Mouse (Mus musculus): Measurements from ENCODE around the gene Vash1.

Vash1 gene

DNA sequence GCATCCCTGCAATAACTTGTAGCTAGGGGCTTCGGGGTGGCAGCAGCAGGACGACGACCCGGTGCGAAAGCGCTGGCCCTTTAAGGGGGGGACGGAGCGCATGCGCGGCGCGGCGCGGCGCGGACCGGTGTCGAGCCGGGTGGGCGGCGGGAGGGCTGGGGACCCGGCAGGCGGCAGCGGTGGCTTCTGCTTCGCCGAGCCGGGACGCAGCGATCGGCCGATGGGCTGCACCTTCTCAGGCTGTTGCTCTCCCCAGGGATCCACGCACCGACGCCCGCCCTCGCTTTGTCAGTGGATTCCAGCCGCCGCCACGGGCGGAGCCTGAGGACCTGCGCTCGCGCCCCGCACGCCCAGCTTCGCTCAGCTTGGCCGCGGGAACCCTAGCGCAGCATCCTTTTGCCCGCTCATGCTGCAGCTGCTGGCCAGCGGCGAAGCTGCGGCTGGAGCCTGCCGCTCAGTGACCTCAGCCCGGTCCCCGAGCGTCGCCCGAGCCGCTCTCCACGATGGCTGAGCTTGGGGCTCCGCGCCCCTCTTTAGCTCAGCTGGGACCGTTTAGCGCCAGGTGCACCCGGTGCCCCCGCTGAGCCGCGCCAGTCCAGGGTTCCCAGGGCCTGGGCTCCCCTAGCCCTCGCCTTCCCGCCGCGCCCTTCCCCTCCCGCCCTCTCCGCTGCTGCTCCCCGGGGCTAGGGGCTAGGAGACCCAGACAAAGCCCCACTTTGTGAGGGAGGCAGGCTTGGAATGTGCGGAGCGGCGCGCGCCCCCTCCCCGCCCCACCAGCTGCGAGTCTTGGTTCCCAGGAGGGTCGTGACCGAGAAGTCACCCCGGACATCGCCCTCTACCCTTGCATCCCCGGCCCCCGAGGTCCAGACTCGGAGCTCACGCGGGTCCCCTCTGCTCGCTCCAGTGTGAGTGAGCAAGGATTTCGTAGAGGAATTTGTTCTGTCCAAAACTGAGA lies at the start of gene Vash1:
Vash1 (plus strand) TSS at position 110 of the 955 bp plus-strand sequence.
- peak; percentile 91 for DNase-seq

DNA sequence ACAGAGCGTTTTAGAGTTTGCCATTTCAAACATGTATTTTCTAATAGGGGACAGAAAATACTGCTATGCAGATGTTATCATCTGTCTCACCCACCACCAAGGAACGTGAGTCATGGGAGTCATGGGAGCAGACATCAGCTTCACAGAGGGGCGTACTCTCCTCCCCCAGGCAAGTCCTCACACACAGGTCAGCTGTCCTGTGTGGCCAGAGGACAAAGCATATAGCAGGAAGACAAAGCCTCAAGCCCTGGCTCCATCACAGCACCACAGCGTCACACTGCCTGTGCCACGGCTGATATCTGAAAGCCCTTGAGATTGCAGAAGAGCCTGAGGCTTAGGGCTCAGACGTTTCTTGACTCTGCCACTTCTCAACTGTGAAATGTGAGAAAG lies 49.7 kb upstream of the Vash1 start:
- DNase-seq: no peak

DNA sequence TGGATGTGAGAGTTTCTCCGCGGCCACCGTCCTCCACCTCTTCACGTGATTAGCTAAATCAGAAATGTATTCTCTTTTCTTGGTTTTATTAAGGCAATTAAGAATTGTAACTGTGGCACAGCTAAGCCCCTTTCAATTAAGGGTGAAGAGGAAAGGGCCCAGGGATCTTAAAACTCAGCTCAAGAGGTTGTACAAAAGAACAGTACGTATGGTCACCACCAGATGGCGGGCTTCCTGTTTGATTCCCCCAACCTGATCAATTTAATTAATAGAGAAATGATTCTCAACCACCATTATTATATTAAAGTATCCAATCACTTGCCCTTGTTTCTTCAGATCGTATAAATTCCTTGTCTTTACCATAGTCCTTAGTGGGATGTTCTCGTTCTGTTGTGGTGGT lies 36.7 kb upstream of the Vash1 start:
- DNase-seq: peak; percentile 57

DNA sequence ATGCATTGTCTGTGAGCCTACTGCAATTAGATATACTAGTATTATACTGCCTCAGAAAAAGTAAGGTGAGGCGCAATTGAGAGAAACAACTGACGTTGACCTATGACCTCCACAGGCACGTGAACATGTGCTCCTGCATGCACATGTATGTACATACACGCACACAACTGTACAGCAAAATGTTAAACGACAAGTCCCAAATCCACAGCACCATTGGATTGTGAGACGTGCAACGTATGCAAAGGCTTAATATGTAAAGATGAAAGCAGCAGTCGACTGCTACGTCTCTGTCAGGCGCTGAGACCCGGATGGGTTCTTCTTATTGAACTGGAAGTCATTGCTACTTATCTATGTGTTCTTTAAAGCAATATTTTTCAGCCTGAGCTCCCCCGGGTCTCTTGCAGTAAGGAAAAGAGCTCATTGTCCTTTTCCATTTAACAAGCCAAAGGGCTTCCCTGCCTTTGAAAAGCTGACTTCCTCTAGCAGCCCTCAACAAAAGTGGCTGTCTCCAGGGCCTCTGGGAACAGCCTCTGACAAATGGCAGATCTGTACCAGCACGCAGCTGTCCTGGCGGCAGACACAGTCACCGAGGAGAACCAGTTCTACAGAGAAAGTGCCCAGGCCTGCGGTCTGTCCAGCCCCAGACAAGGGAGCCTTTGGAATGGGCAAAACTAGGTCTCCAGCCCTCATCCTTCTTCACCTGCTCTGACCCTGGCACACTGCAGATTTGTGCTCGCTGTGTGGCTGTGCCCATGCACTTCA lies 33.8 kb upstream of the Vash1 start:
- DNase-seq: peak; percentile 34

DNA sequence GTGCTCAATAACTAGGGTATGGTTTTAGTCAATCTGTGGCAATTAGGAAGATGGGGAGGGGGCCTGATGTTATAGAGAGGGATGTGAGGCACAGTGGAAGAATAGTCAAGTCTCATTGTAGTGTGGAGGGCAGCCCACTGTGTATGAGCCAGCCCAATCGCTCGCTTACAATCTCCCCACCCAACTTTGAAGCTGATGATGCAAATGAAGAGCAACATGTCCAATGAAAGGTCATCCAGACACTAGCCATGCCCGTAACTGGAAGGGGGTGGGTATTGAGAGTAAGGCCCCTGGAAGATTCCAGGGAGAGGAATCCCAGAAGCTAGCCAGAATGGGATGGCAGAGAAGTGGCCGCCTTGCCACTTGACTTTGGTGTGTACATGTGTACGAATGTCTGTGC lies 33.0 kb upstream of the Vash1 start:
- no peak for DNase-seq

DNA sequence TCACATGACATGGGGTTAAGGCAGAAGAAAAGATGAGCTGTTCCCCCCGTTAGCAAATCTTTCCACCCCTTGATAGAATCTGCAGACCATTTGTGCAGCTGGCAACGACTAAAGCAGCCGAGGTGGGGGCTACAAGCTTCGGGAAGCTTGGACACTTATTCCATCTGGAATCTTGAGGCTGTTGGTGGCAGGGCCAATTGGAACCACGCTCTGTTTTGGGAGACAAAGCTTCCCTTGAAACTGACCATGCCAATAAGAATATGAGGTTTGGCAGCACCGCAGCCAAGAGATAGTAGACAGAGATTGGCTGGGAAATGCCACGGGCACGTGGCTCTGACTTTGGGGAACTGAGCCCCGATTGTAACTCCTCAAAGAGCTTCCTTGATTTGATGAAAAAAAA lies 31.7 kb upstream of the Vash1 start:
- DNase-seq: peak; percentile 17

DNA sequence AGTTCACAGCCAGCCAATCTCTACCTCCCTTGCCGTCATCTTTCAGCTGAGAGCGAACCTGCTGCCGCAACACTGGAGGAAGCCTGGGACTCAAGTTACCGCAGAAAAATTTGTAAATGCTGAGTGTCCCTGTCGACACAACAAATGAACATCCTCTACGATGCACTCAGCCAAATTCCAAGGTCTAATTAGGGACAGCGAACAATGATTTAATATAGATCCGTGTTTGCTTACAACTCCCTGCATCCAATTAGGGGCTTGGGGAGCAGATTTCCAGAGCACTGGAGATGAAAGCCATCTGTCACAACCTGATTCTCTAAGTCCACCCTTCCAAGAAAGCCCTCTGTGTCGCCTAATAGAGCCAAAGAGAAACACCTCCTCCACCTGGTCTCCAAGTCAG lies 31.2 kb upstream of the Vash1 start:
- peak; percentile 36 for DNase-seq

DNA sequence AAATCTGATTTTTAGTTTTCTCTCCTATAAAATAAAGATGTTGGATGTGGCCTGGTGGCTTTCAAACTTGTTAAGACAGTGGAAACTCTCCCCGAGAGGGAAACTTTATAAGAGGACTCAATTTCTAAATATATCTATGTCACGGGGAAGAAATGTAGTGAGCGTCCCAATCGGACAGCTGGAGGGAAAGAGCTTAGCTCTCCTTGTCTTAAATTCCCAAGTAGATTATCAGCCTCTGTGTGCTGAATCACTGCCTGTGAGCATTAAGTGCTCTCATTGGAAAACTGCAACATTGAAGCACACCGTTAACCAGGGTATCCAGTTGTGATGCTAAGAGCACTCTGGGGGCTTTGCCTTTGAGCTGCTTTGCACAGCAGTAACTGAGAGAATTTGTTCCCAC lies 30.8 kb upstream of the Vash1 start:
- no peak for DNase-seq

DNA sequence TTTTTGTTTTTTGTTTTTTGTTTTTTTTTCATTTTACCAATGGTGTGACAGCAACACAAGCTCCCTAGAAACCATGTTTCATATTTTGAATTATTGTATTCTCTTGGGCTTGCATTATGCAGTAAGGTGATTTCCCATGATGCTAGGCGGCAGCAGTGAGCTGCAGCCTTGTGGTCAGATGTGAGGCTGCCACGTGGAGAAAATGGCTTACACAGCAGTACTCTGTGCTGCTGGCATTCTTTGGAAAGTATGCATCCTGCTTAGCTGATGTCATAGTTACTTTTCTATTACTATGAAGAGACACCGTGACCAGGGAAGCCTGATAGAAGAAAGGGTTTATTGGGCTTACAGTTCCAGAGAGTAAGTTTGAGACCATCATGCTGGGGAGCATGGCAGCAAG lies 30.0 kb upstream of the Vash1 start:
- no peak for DNase-seq

DNA sequence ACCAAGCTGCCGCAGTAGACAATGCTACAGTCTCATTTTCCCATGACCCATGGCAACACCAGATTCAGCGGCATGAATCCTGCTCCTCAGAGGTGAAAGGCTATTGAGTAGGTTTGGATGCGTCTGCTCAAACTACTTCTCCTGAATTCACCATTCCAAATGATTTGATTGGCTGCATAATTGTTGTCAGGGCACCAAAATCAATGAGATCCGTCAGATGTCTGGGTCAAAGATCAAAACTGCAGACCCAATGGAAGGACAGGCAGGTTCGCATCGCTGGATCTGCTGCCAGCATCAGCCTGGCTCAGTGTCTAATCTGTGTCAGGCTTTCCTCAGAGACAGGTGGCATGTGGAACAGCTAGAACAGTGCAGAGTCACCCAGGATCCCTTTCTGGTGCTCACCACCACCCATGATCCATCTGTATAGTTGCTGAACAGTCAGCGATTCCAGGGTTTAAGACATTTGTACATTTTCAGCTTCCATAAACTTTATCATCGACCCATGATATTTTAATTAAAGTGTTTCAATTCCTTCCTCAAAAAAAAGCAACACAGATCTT lies 27.1 kb upstream of the Vash1 start:
- DNase-seq: no peak

DNA sequence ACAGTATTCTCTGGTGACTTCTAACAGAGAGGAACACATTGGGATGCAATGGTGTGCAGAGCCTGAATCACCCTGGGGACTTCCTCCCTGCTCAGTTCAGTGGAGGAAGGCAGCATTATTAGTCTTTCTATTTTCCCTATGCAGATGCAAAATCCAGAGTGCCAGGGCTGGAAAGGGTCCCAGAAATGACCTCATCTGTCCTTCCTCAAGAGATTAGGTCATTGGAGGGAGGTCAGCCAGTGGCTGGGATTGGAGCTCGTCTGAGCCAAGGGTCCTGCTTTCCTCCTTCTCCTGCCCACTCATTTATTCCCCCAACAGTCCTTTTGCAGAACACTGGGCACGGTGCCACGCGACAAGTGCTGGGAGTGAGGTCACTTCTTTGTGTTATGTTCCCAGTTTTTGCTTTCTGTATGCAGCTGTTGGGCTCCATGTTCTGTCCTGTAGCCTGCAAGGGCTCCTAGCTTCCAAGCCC lies 25.9 kb upstream of the Vash1 start:
- DNase-seq: no peak

DNA sequence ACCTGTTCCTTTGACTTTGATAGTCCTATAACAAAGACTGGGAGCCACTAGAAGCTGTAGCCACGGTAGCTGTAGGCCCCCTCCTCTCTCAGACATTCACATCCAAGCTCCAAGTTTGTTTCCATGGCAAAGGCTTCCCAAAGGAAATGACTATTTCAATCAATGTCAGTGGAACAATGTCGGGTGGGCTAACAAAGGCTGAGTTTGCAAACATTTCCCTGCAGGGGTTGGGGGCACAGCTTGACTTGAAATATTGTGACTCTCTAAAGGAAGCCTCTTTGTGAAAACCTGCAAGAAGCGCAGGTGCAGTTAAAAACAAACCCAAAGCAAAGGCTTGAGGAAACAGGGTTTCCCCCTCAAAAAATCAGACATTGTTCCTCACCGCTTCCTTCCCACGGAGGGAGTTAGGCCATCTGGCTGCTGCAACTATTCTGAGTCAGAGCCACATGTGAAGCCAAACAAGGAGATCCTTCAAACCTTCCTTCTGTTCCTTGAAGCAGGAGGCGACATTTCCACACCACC lies 19.0 kb upstream of the Vash1 start:
- DNase-seq: peak; percentile 71

DNA sequence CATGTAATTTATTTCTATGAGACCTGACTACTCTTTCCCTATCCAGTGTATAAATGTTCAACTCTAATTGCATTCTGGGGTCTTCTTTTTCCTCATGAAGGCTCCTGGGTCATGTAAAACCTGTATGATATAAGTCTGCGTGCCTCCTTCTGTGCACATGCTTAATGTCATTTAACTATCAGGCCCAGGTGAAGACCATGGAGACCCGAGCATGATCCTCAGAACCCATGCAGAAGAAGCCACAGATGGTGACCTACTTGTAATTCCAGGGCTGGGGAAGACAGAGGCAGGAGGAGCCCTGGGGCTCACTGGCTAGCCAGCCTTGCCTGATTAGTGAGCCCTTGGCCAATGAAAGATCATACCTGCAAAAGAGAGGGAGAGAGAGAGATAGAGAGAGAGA lies 18.0 kb upstream of the Vash1 start:
- DNase-seq: no peak

DNA sequence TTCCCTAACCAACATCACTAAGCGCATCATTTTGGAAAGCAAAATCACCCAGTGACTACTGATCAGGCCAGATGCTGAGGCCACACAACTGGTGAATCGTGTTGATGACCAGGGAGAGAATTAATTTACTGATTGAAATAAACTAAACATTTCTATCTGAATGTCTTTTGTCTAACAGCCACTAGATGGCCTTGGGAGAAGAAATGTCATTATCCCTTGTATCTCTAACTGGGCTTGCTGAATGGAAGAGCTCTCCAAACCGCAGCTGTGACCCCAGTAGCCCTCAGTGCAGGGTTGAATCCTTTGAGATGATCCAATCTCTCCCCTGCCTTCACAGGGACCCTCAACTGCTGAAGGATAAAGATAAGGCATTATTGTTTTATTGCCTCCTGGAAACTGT lies 12.8 kb upstream of the Vash1 start:
- no peak for DNase-seq

DNA sequence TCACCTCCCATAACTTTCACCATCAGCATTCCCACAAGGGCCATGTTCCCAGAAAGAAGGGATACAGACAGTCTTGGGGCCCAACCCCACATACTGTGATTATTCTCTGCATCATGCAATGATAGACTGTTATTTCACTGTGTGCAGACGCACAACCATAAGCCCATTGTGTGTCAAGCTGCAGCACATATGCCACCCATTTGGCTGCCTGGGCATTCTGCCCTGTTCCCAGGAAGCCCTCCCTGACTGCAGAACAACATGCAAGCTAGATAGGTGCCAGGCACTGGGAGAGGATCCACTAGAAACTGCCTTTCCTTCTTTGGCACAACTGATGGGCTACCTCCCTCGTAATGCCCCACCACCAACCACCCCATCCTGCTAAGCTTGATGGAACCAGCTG lies 10.1 kb upstream of the Vash1 start:
- DNase-seq: no peak

DNA sequence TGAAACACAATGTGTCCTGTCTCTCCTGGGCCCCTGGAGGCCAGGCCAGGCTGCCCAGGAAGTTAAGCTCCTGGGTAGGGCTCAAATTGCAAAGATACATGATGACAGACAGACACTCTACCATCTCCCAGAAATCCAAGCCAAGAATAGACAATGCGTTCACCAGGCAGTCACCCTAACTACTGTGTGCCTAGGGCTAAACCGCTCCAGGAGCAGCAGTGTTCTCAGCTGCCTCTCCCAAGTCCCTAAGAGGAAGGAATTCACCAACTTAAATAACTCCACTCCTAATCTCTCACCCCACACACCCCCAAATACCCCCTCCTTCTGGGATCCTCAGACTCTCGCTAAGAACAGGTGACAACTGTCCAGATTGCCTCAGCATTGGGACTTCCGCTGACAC lies 6.4 kb upstream of the Vash1 start:
- DNase-seq: no peak

DNA sequence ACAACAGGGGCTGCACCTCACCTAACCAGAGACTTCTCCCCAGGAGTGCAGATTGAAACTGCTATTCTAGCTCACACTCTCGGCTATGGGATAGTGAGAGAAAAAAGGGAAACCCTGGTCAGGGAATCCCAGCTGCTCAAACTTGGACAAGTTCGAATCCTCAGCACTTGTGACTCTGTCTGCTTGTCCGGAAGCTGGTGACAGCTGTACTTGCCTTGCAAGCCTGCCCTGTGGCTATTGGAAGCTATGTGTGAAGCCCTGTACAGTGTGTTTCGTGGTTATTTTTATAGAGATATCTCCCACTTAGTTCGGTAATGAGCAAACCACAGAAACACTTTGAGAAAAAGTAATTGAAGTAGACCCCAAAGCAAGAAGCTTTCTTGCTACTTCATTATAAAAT lies 6.0 kb upstream of the Vash1 start:
- DNase-seq: no peak

DNA sequence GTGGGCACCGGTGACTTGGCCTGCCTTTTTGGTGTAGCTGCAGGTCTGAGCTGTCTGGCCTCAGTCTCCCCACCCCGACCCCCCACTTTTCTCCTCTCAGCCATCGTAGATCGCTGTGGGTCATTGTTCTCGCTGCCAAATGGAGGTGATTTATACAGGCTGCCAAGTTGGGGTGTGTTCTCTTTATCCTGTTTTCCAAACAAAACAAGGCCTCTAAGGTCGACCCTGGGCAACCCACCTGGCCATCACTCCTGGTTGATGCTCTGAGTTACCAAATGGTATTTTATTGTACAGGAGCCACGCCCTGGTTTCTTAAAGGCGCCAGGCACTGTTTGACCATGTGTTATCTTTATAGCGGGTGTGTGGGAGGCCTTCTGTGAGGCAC lies 1.0 kb downstream of the Vash1 start:
- DNase-seq: peak; percentile 54

DNA sequence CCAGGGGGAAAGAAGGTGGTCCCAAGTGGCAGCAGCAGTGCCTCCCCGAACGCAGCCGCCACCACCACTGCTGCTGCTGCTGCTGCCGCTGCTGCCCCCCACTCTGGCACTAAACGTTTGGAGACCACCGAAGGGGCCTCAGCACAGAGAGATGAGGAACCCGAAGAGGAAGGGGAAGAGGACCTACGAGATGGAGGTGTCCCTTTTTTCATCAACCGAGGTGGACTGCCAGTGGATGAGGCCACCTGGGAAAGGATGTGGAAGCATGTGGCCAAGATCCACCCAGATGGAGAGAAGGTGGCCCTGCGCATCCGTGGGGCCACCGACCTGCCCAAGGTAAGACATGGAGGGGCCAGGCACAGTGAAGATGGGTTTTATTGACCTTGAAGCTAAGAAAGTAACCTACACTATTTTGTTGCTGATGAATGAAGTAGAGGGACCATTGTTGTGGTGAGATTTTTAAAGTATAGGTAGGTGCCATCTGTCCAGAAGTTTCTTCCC lies 1.5 kb downstream of the Vash1 start:
- DNase-seq: no peak

DNA sequence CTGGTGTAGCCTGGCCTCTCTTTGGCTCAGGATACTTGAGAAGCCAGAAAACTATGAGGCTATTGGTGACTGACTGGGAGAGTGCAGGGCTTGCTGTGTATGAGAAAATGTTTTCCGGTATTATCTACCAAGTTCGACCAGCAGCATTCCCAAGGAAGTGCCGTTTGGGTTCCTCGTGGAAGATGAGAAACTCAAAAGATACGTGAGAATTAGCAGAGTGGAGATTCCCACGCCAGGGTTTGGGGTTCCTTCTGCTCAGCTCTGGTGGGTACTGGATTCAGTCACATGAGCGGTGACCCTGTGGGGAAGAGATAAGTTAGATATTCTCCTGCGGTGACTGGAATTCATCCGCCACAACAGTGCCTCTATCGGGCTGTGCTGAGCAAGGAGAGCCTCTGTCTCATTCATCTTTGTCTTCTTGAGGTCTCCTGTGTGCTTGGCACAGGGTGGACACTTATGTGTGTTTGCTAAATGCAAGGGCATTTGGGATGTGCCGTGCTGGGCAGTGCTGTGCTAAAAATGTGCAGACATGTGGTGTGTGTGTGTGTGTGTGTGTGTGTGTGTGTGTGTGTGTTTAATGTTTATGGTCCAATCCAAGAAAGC lies 2.2 kb downstream of the Vash1 start:
- DNase-seq: peak; percentile 51

DNA sequence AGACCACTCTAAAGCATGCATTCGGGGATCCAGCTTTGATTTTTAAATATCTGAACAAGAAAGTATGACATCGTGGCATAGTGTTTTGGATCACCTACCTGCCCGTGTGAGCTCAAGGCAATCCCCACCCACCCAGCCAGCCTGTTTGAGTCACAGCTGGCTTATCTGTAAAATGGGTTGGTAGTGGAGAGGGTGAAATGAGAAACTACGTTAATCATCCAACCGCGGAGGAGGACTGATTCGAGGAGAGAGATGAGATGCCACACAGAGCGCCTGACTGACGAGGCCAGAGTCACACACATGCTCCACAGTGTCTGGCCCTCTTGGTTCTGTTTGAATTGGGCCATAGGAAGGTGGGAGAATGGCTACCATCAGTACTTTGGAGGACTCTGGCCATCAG lies 3.1 kb downstream of the Vash1 start:
- no peak for DNase-seq

DNA sequence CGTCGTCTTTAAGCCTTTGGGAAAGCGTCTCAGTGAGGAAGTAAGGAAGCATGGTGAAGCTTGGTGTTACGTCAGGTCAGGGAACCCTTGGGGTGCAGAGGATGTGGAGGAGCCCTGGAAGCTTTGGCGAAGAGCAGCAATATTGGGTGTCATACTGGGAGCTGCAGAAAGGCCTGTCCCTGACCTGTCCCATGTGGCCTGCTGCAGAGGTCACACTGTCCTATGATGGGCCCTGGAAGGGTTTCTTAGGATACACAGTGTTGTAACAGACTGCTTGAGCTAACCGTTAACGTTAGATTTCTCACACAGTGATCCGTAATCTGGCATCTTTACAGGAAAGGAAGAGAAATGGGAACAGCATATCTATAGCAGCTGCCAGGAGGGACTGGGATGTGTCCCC lies 3.7 kb downstream of the Vash1 start:
- no peak for DNase-seq

DNA sequence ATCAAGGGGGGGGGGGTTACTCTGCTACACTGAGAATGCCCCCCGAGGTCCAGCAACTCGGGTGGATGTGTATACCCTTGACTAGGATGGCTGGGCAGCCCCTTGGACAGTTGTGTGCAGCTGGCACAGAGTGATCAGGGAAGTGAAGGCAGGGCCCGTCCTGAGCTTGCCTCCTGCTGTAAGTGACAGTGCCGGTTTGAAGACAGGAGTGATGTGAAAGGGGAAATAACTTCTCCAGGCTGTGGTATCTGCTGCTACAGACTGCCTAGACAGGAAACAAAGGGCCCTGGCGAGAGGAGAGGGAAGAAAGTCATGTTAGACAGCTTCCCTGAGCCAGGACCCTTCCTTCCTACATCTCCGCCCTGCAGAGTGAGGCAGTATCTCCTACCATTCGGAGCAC lies 5.2 kb downstream of the Vash1 start:
- no peak for DNase-seq

Measured in embryo, embryonic 11 days (tissue).